Mouse (Mus musculus): ENCODE measurements around the gene Cdc34b.

Gene Cdc34b

GRCm38 (mm10) chr11:94735746-94736145 lies 5.8 kb upstream of the Cdc34b start:
- no peak for DNase-seq (ENCODE audit: low spot score)

DNA sequence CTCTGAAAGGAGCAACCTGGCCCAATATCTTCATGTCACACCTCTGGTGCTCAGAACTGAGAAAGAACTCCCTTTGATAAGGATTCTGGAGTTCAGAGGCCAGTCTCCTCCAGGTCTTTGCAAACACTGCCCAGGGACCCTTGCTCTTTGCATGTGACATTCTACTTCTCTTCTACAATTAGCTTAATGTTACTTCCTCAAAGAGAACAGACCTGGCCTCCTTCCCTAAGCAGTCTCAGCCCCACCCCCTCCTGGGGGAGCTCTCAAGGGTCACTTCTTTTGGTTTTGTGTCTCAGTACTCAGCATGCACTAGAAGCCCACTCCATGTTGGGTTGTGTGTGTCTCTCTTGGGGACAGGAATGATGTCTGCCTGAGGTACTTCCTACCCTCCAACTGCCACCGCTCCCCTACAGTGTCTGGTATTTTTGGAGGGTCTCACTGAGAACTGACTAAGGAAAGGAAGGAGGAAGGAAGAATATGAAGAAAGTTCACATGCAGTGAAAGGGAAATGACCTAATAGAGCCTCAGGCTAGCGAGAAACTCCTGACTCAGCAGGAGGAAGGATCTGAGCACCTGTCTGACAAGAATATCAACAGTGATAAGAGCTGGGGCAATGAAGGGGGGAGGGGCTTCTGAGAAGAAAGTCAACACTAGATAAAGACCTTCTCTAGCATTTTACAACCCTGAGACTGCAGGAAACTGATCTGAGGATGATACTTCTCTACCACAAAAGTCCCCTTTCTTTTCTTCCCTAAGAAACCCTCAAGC lies 11.5 kb downstream of the Cdc34b start:
- no peak for DNase-seq (ENCODE audit: low spot score)

GRCm38 (mm10) chr11:94759916-94760315 lies 18.3 kb downstream of the Cdc34b start:
- DNase-seq (ENCODE audit: low spot score), result no peak

DNA sequence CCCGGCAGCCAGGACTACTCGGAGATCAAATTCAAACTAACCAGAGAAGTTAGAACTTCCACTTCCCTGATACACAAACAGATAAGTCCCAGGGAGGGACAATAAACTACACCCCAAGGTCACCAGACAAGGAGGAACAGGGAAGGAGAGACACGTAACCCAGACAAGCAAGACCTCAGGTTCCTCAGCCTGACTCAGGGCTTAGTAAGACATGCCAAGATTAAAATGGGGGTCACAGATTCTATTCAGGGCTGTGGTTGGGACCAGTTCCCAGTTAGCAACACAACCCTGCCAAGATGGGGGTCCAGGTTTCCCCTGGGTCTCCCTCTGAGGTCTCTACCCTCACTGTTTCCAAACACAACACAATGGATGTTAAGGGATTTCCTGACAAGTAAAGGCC lies 18.8 kb downstream of the Cdc34b start:
- no peak for DNase-seq (ENCODE audit: low spot score)

DNA sequence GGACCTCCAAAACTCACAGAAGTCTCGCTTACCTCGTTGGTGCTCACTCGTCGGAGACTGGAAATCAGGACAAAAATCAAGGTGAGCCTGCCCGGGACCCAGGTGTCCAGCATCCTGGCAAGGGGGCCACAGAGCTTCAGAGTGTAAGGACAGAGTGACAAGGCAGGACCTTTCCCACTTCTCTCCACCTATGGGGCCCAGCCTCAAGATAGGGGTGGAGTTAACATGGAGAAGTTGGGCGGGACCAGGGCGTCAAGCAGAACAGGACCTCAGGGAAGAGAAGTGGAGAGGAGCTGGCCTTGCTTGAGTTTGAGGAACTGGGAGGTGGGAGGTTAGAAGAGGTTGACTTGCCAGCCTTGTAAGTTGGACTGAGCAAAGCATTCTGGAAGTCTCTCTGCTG lies 19.2 kb downstream of the Cdc34b start:
- DNase-seq (ENCODE audit: low spot score), result no peak

GRCm38 (mm10) chr11:94762281-94762680 lies 20.7 kb downstream of the Cdc34b start:
- no peak for DNase-seq (ENCODE audit: low spot score)

GRCm38 (mm10) chr11:94762775-94763174 lies 21.2 kb downstream of the Cdc34b start:
- no peak for DNase-seq (ENCODE audit: low spot score)

- no peak for DNase-seq (ENCODE audit: low spot score)
Measured at GRCm38 (mm10) chr11:94767241-94767640, 25.7 kb downstream of the Cdc34b start.

GRCm38 (mm10) chr11:94772363-94773055 lies 30.9 kb downstream of the Cdc34b start:
- DNase-seq (ENCODE audit: low spot score), result no peak

DNA sequence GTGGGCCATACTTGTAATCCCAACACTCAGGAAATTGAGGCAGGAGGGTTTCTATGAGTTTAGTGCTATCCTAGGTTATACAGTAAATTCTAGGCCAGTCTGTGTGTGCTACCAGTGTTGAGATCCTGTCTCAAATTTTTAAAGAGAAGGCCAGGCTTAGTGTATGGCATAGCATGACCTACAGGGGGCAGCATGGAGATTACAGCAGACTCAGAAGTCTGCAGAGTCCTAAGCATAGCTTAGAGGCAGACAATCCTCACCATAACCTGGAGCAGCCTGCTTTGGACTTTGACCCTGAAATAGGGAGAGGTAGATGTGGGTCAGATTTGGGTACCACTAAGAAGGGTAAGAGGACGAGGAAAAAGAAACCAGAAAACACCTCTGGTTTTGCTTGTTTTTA lies 32.3 kb downstream of the Cdc34b start:
- DNase-seq (ENCODE audit: low spot score), result no peak

DNA sequence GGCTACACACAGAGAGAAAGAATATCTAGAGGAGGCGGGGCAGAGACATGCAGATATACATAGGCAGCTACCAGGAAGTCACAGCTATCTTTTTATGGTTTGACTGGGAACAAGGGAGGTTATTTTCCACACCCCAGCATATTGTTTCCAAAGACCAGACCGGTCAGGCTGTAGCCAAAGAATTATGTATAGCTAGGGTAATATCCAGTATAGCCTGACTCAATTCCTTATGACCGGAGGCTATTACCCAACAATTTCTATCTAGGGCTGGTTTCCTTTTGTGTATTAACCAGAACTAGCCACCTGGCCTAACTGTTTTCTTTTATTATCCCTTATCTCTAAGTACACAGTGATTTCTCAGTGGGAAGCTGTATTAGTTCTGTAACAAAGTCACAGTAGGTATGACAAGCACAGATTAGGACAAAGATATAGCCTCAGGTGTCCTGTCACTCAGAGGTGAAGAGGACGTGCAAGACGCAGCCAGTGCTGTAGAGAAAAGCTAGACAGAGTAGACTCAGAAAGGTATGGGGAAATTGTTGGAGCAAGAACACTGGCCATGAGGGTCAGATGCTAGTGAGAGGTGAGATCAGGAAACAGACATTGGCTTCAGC lies 33.4 kb downstream of the Cdc34b start:
- DNase-seq (ENCODE audit: low spot score), result no peak

GRCm38 (mm10) chr11:94782603-94783002 lies 41.0 kb downstream of the Cdc34b start, which contains the start of gene Tmem92:
TSS of gene Tmem92 (minus strand) at chr11:94782703.
- DNase-seq (ENCODE audit: low spot score), result no peak

DNA sequence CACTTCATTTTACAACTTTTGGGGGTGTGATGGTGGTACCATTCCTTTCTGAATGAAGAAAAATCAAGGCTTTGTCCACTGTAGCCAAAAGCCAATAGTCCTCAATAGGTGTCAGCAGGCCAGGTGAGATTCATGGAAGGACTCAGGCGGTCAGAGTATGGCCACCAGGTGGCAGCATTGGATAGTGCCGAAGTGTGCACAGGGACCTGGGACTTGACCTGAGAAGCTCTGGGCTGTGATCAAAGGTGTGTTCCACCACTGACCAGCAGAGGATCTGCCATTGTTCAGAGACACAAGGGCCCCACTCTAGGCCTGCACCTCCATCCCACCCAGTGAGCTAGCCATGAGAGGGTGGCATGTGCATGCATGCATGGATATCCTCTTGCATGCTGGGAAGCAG lies 43.7 kb downstream of the Cdc34b start:
- peak; percentile 52 for DNase-seq (ENCODE audit: low spot score)

- no peak for DNase-seq (ENCODE audit: low spot score)
Measured at GRCm38 (mm10) chr11:94791700-94792099, 50.1 kb downstream of the Cdc34b start.
